Mouse (Mus musculus) liver (tissue): ENCODE results near the gene H3f3b.
A peak's percentile ranks its signal among the peaks of the same experiment; 100 is the strongest.

ENCODE experiments used
- DNase-seq: peaks from one replicate; pipeline ENCODE4 v3.0.0-alpha.2; 2020; ENCODE audit warnings: mixed read lengths

Gene H3f3b

DNA sequence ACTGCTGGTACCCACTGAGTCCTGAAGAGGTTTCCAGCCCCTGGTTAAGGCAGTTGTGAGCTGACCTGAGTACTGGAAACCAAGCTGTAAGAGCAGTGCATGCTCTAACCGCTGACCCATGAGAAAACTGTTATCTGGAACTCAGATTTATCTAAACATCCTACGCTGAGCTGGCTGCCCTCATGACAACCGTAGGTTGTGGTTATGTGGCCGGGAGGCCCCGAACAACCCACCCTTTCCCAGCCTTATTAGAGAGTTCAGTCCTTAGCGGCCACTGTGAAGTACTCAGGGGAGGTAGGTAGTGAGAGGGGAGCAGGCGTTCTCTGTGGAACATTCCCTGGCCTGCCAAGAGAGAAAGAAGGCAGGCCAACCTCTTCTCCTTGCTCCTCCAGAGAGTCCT, 28.7 kb downstream of the H3f3b start:
- no peak for DNase-seq

DNA sequence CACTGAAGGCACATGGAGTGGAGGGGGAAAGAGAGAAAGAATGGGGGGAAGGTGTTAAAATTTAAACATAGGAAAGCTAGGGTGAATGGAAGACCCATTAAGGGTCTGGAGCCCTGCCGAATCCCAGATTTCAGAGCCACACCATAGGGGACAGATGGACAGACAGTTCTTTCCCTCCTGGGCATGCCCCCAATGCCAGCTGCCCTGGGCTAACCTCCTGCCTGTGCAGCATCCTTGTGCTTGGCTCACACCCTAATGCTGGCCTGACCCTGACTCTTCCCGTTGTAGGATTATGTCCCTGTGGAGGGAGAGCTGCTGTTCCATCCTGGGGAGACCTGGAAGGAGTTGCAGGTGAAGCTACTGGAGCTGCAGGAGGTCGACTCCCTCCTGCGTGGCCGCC, 30.1 kb downstream of the H3f3b start:
- DNase-seq, result no peak

GRCm38 (mm10) chr11:115997047-115997446, 30.7 kb downstream of the H3f3b start:
- no peak for DNase-seq

GRCm38 (mm10) chr11:115995256-115995655, 32.5 kb downstream of the H3f3b start:
- DNase-seq, result no peak

- no peak for DNase-seq
Observed at GRCm38 (mm10) chr11:115992098-115992497, 35.7 kb downstream of the H3f3b start.

- DNase-seq, result peak; percentile 30
Observed at GRCm38 (mm10) chr11:115989686-115990085, 38.1 kb downstream of the H3f3b start.

- no peak for DNase-seq
Observed at GRCm38 (mm10) chr11:115983291-115983690, 44.5 kb downstream of the H3f3b start.

- no peak for DNase-seq
Observed at GRCm38 (mm10) chr11:115982472-115982871, 45.3 kb downstream of the H3f3b start.

- DNase-seq, result no peak
Observed at GRCm38 (mm10) chr11:115975544-115975943, 52.2 kb downstream of the H3f3b start.

- DNase-seq, result no peak
Observed at GRCm38 (mm10) chr11:115975083-115975420, 52.7 kb downstream of the H3f3b start.

- DNase-seq, result peak; percentile 37
Observed at GRCm38 (mm10) chr11:115974309-115975082, 53.3 kb downstream of the H3f3b start, which contains the start of gene Itgb4. Itgb4 (plus strand) TSS chr11:115974709.
